Mouse (Mus musculus): ENCODE data around the gene Sap30bp. TPM values are rescaled to one million over a fixed set of nuclear protein-coding genes. Genes with fewer than 3 reads are reported as not detected.

Gene Sap30bp
- total and polyA plus RNA-seq, 3 experiments, result 49.1 to 69.2 TPM; not detected in 1

GRCm38 (mm10) chr11:116004840-116005700 is 72.0 kb downstream of the Sap30bp start:
- Histone ChIP-seq H3K27me3 (ENCODE audit: control insufficient read depth in 1 of 2, insufficient read depth in 2 of 2, low read length in 2 of 2) (no peaks in the 10 kb centered on the region), H3K4me1 (ENCODE audit: control insufficient read depth in 1 of 2, insufficient read depth in 2 of 2, low read length in 2 of 2) (peaks cover 5 to 15% of the 10 kb centered on the region in 2 experiments), H3K4me3 (ENCODE audit: control insufficient read depth in 1 of 2, insufficient read depth in 1 of 2, low read depth in 2 of 2, low read length in 2 of 2) (peak overlapping the region; percentile 56 to 68), H3K79me2 (ENCODE audit: control insufficient read depth, insufficient read depth, low read length, poor library complexity) (no peaks in the 10 kb centered on the region; the same call in 1 of the 2 replicates), H3K36me3 (ENCODE audit: control insufficient read depth in 1 of 2, insufficient read depth in 2 of 2, low read length in 2 of 2) (peaks cover 0 to 8% of the 10 kb centered on the region in 2 experiments; a peak in 2 of 4 replicates), H3K9me3 (replicated peaks; ENCODE audit: insufficient read depth, low read length) (no peaks in the 10 kb centered on the region), H3K9ac (ENCODE audit: control insufficient read depth, low read depth, low read length, poor library complexity, severe bottlenecking) (peak overlapping the region; percentile 80), H3K27ac (ENCODE audit: control insufficient read depth, low read depth, low read length) (peak overlapping the region; percentile 77)
- DNase-seq (ENCODE audit: low read depth, low spot score), result peak; percentile 95
- TF ChIP-seq GABPA (IDR thresholded peaks at IDR 0.05; ENCODE audit: low read depth, low read length), result no peak
- TF ChIP-seq TCF12 (IDR thresholded peaks at IDR 0.05; ENCODE audit: low read depth, low read length), result no peak; the same call in 1 of the 2 replicates
- TF ChIP-seq JUND (IDR thresholded peaks at IDR 0.05; ENCODE audit: low read depth, low read length), result no peak
- no peak; the same call in 1 of the 2 replicates for TF ChIP-seq RAD21 (IDR thresholded peaks at IDR 0.05; ENCODE audit: low read depth, low read length)
- TF ChIP-seq MYB (IDR thresholded peaks at IDR 0.05; ENCODE audit: low read depth, low read length), result no peak
- TF ChIP-seq KAT2A (conservative IDR thresholded peaks at IDR 0.05; ENCODE audit: low read depth, low read length), result no peak
- TF ChIP-seq MAZ (IDR thresholded peaks at IDR 0.05; ENCODE audit: low read depth, low read length), result peak; percentile 93
- TF ChIP-seq MAFK (IDR thresholded peaks at IDR 0.05; ENCODE audit: borderline replicate concordance, low read depth, low read length), result no peak
- no peak for TF ChIP-seq CHD2 (IDR thresholded peaks at IDR 0.05; ENCODE audit: low read length)
- TF ChIP-seq MAX (IDR thresholded peaks at IDR 0.05; ENCODE audit: low read length), result peak; percentile 72
- TF ChIP-seq UBTF (IDR thresholded peaks at IDR 0.05; ENCODE audit: borderline replicate concordance, insufficient read depth, low read depth, low read length), result peak; percentile 92; the same call in 1 of the 2 replicates
- TF ChIP-seq CTCF (IDR thresholded peaks at IDR 0.05 in 2 of 3, conservative IDR thresholded peaks at IDR 0.05 in 1 of 3; ENCODE audit: control insufficient read depth in 1 of 3, insufficient read depth in 1 of 3, low read depth in 2 of 3, low read length in 3 of 3, poor library complexity in 1 of 3, severe bottlenecking in 1 of 3), result peak; percentile 13 to 97 (median 80); a peak in 4 of 6 replicates
- TF ChIP-seq RCOR1 (IDR thresholded peaks at IDR 0.05; ENCODE audit: low read depth, low read length), result no peak
- TF ChIP-seq TBP (IDR thresholded peaks at IDR 0.05; ENCODE audit: low read depth, low read length), result 0 out of 2 replicates have a peak, but pooled peaks have one; percentile 40
- TF ChIP-seq MXI1 (IDR thresholded peaks at IDR 0.05; ENCODE audit: low read depth, low read length), result peak; percentile 78
- peak; percentile 48 to 87; a peak in 3 of 4 replicates for TF ChIP-seq POLR2A (IDR thresholded peaks at IDR 0.05; ENCODE audit: control insufficient read depth in 1 of 2, insufficient read depth in 1 of 2, low read depth in 1 of 2, low read length in 2 of 2, poor library complexity in 1 of 2)
- peak in 1 of 2 experiments; percentile 54; a peak in 1 of 4 replicates for TF ChIP-seq USF2 (IDR thresholded peaks at IDR 0.05; ENCODE audit: borderline replicate concordance in 1 of 2, insufficient read depth in 1 of 2, low read depth in 1 of 2, low read length in 2 of 2)
- TF ChIP-seq ZKSCAN1 (IDR thresholded peaks at IDR 0.05; ENCODE audit: low read depth, low read length), result 0 out of 2 replicates have a peak, but pooled peaks have one; percentile 12
- 0 out of 2 replicates have a peak, but pooled peaks have one; percentile 25 for TF ChIP-seq MYC (IDR thresholded peaks at IDR 0.05; ENCODE audit: low read depth, low read length)
- TF ChIP-seq CHD1 (IDR thresholded peaks at IDR 0.05; ENCODE audit: low read depth, low read length), result peak; percentile 42; the same call in 1 of the 2 replicates
- no peak for TF ChIP-seq ZNF384 (IDR thresholded peaks at IDR 0.05; ENCODE audit: low read depth, low read length)
- TF ChIP-seq E2F4 (IDR thresholded peaks at IDR 0.05; ENCODE audit: borderline replicate concordance, low read depth, low read length), result peak; percentile 67; the same call in 1 of the 2 replicates
- TF ChIP-seq USF1 (IDR thresholded peaks at IDR 0.05; ENCODE audit: low read depth, low read length), result peak; percentile 92
- no peak for TF ChIP-seq GATA1 (IDR thresholded peaks at IDR 0.05; ENCODE audit: low read depth, low read length)
- 0 out of 4 replicates have a peak, but pooled peaks of 1 of the 2 experiments have one; percentile 4 for TF ChIP-seq EP300 (IDR thresholded peaks at IDR 0.05; ENCODE audit: low read depth in 1 of 2, low read length in 2 of 2)
- peak; percentile 85; the same call in 1 of the 2 replicates for TF ChIP-seq POLR2AphosphoS2 (IDR thresholded peaks at IDR 0.05; ENCODE audit: low read length)
- peak; percentile 40 for TF ChIP-seq SMC3 (IDR thresholded peaks at IDR 0.05; ENCODE audit: low read depth, low read length)
- TF ChIP-seq SIN3A (IDR thresholded peaks at IDR 0.05; ENCODE audit: low read length), result peak; percentile 72
- 0 out of 2 replicates have a peak, but pooled peaks have one; percentile 1 for TF ChIP-seq ZC3H11A (IDR thresholded peaks at IDR 0.05; ENCODE audit: low read depth, low read length)
- peak; percentile 86 for TF ChIP-seq ZMIZ1 (IDR thresholded peaks at IDR 0.05; ENCODE audit: low read depth, low read length)
- TF ChIP-seq ETS1 (IDR thresholded peaks at IDR 0.05; ENCODE audit: low read depth, low read length), result peak; percentile 42; the same call in 1 of the 2 replicates
- TF ChIP-seq TAL1 (IDR thresholded peaks at IDR 0.05; ENCODE audit: low read length), result no peak
- peak; percentile 73 for TF ChIP-seq NELFE (IDR thresholded peaks at IDR 0.05; ENCODE audit: low read depth, low read length)
- peak; percentile 76 for TF ChIP-seq ELF1 (IDR thresholded peaks at IDR 0.05; ENCODE audit: low read depth, low read length)
- no peak for TF ChIP-seq NRF1 (IDR thresholded peaks at IDR 0.05; ENCODE audit: insufficient read depth, low read depth, low read length, poor library complexity, severe bottlenecking)

All from MEL (cell line).